Mouse (Mus musculus) liver, embryonic 14.5 days (tissue): ENCODE results near the gene Tprgl. TPM values are rescaled to one million over a fixed set of nuclear protein-coding genes. Genes with fewer than 3 reads are reported as not detected.

Source experiments
- ATAC-seq: fragments of 200-750 bp; cut with Nextera tagmentation; 2 replicates; pipeline ENCODE4 v1.8.0; 2017; ENCODE audit warnings: moderate number of reproducible peaks, mild to moderate bottlenecking, moderate library complexity; ENCODE audit not compliant: insufficient read depth
- DNase-seq, 3 experiments: peaks; one replicate each; pipeline ENCODE4 v3.0.0-alpha.2; 2012 to 2013; ENCODE audit warnings: low read depth in 3 of 3, low spot score in 3 of 3
- H3K27ac ChIP-seq: fragments of 300-500 bp; sonication (generic); 2 replicates; pipeline ENCODE4 v1.5.1; 2014; ENCODE audit warnings: moderate library complexity, mild to moderate bottlenecking, control low read depth, inconsistent platforms
- H3K27me3 ChIP-seq: fragments of 300-500 bp; sonication (generic); 2 replicates; pipeline ENCODE4 v1.6.1; 2014; ENCODE audit warnings: mild to moderate bottlenecking, low read length, moderate library complexity; ENCODE audit not compliant: control insufficient read depth, insufficient read depth
- H3K36me3 ChIP-seq: fragments of 300-500 bp; sonication (generic); replicated peaks from 2 replicates; pipeline ENCODE4 v1.6.1; 2014; ENCODE audit warnings: low read depth; ENCODE audit not compliant: control insufficient read depth, insufficient read depth
- H3K4me1 ChIP-seq, 2 experiments: fragments of 200-500 bp in 1 of 2; fragments of 300-500 bp in 1 of 2; sonication (generic) in 1 of 2; replicated peaks; 2 replicates each; pipeline ENCODE4 v1.6.1; 2012 to 2014; ENCODE audit warnings: antibody characterized with exemption in 1 of 2, inconsistent platforms in 1 of 2, low read length in 1 of 2; ENCODE audit not compliant: control insufficient read depth in 2 of 2, insufficient read depth in 2 of 2
- H3K4me2 ChIP-seq: fragments of 300-500 bp; sonication (generic); 2 replicates; pipeline ENCODE4 v1.6.1; 2014; ENCODE audit warnings: low read depth, mild to moderate bottlenecking, control low read depth, moderate library complexity
- H3K4me3 ChIP-seq, 2 experiments: fragments of 200-500 bp in 1 of 2; fragments of 300-500 bp in 1 of 2; sonication (generic) in 1 of 2; 2 replicates each; pipeline ENCODE4 v1.5.1; 2012 to 2014; ENCODE audit warnings: low read depth in 2 of 2, low read length in 2 of 2, mild to moderate bottlenecking in 2 of 2, control low read depth in 1 of 2, inconsistent platforms in 1 of 2, moderate library complexity in 1 of 2; ENCODE audit not compliant: insufficient read depth in 1 of 2
- H3K9ac ChIP-seq: fragments of 300-500 bp; sonication (generic); replicated peaks from 2 replicates; pipeline ENCODE4 v1.6.1; 2014; ENCODE audit warnings: mild to moderate bottlenecking, control low read depth, moderate library complexity
- H3K9me3 ChIP-seq: fragments of 300-500 bp; sonication (generic); 2 replicates; pipeline ENCODE4 v1.6.1; 2016; ENCODE audit warnings: low read length, mixed read lengths; ENCODE audit not compliant: control insufficient read depth
- CTCF ChIP-seq: IDR thresholded peaks from 2 replicates; pipeline ENCODE4 v1.5.1; 2016; ENCODE audit warnings: antibody characterized with exemption, low read depth, control low read depth
- EP300 ChIP-seq: IDR thresholded peaks from 2 replicates; pipeline ENCODE4 v1.6.1; 2016; ENCODE audit warnings: antibody characterized with exemption, low read depth
- WGBS: fragments of 180-500 bp; shearing (Covaris S2); extraction: QIAGEN DNeasy Blood & Tissue Kit; methylation state at CpG from one replicate; pipeline ENCODE4 v1.1.7; 2014; ENCODE audit not compliant: insufficient replicate concordance; 5-methylcytosine and 5-hydroxymethylcytosine counted together
- polyA plus RNA-seq, 2 experiments: library from polyadenylated mRNA; depleted of rRNA in 1 of 2; stranded (reverse) in 1 of 2; unstranded in 1 of 2; fragments of >200 nt; fragmentation: Nextera tagmentation in 1 of 2; extraction: Ambion mirVana in 1 of 2; gene quantifications; 2 replicates each; pipeline versions ENCODE4 v1.2.1 to v1.2.3; 2012 to 2014

The Tprgl gene
- polyA plus RNA-seq, 2 experiments: 72.6 to 153 TPM

GRCm38 (mm10) chr4:154186002-154186537, 25.6 kb upstream of the Tprgl start:
- Histone ChIP-seq H3K4me1 (no peaks in the 10 kb centered on the region), H3K36me3 (no peaks in the 10 kb centered on the region), H3K4me2 (no peak overlapping the region), H3K27ac (no peak overlapping the region), H3K9ac (no peak overlapping the region), H3K9me3 (no peaks in the 10 kb centered on the region), H3K27me3 (no peaks in the 10 kb centered on the region), H3K4me3 (no peak overlapping the region)
- ATAC-seq (peak; percentile 22; the same call in 1 of the 2 replicates), DNase-seq (no peak)
- TF ChIP-seq CTCF (no peak), EP300 (no peak)
- WGBS: 39% methylated on average over 11 of the region's 11 CpGs

- Histone ChIP-seq H3K36me3 (no peaks in the 10 kb centered on the region), H3K4me1 (no peaks in the 10 kb centered on the region), H3K27me3 (no peaks in the 10 kb centered on the region), H3K9me3 (no peaks in the 10 kb centered on the region), H3K4me2 (no peak overlapping the region), H3K4me3 (no peak overlapping the region), H3K27ac (no peak overlapping the region), H3K9ac (no peak overlapping the region)
- ATAC-seq (no peak), DNase-seq (no peak)
- TF ChIP-seq CTCF: no peak
- TF ChIP-seq EP300: no peak
- 60% methylated on average over 5 of the region's 5 CpGs for WGBS
These were observed 24.5 kb upstream of the Tprgl start for GRCm38 (mm10) chr4:154185001-154185400.

GRCm38 (mm10) chr4:154183566-154183965, 23.1 kb upstream of the Tprgl start:
- TF ChIP-seq EP300: no peak
- no peak for TF ChIP-seq CTCF
- no peak overlapping the region for H3K4me3 ChIP-seq
- H3K9ac ChIP-seq: no peak overlapping the region
- DNase-seq: no peak
- H3K27me3 ChIP-seq: no peaks in the 10 kb centered on the region
- WGBS: 39% methylated on average over 5 of the region's 5 CpGs
- no peaks in the 10 kb centered on the region for H3K4me1 ChIP-seq
- no peaks in the 10 kb centered on the region for H3K9me3 ChIP-seq
- H3K4me2 ChIP-seq: no peak overlapping the region
- H3K36me3 ChIP-seq: no peaks in the 10 kb centered on the region
- no peak for ATAC-seq
- H3K27ac ChIP-seq: no peak overlapping the region

GRCm38 (mm10) chr4:154181001-154181400, 20.5 kb upstream of the Tprgl start:
- no peak for TF ChIP-seq EP300
- TF ChIP-seq CTCF: no peak
- Histone ChIP-seq H3K4me1 (no peaks in the 10 kb centered on the region), H3K4me3 (no peak overlapping the region), H3K27ac (no peak overlapping the region), H3K27me3 (no peaks in the 10 kb centered on the region), H3K9me3 (no peaks in the 10 kb centered on the region), H3K9ac (no peak overlapping the region), H3K36me3 (no peaks in the 10 kb centered on the region), H3K4me2 (no peak overlapping the region)
- DNase-seq (no peak), ATAC-seq (no peak)
- WGBS: 73% methylated on average over 7 of the region's 7 CpGs

DNA sequence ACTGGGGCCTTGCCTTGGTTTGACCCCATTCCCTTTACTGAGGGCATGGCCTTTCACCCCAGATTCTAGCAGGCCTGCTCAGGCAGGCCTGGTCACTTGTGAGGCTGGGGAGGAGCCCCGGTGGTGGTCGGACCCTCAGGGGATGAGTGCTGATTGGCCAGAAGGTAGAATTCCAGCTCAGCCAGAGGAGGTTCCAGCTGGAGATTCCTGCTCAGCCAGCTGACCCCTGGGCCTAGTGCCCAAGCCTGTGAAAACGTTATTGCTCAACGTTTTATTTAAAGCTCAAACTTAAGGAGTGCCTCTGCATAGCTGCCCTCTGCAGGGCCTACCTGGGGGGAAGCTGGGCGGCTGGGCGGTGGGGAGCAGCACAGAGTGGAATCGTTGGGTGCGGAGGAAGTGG, 16.8 kb upstream of the Tprgl start:
- Histone ChIP-seq H3K27me3 (peaks cover 11% of the 10 kb centered on the region), H3K9me3 (no peaks in the 10 kb centered on the region), H3K4me1 (no peaks in the 10 kb centered on the region), H3K4me2 (no peak overlapping the region), H3K27ac (no peak overlapping the region), H3K4me3 (no peak overlapping the region), H3K9ac (no peak overlapping the region), H3K36me3 (no peaks in the 10 kb centered on the region)
- ATAC-seq: no peak
- WGBS: 50% methylated on average over 8 of the region's 8 CpGs
- no peak for DNase-seq
- TF ChIP-seq CTCF: no peak
- TF ChIP-seq EP300: no peak
